Mouse (Mus musculus) cerebellum, adult 2 months (tissue): ENCODE results near the gene Cryzl2.

ENCODE experiments used
- CTCF ChIP-seq: fragments of 200-500 bp; IDR thresholded peaks from 2 replicates; pipeline ENCODE4 v1.5.1; 2011; ENCODE audit warnings: low read depth, mild to moderate bottlenecking, control low read depth, low read length, moderate library complexity, borderline replicate concordance; ENCODE audit not compliant: insufficient read depth
- POLR2A ChIP-seq: fragments of 200-500 bp; IDR thresholded peaks from 2 replicates; pipeline ENCODE4 v1.6.1; 2011; ENCODE audit warnings: low read length, control low read depth, borderline replicate concordance; ENCODE audit not compliant: insufficient read depth

DNA sequence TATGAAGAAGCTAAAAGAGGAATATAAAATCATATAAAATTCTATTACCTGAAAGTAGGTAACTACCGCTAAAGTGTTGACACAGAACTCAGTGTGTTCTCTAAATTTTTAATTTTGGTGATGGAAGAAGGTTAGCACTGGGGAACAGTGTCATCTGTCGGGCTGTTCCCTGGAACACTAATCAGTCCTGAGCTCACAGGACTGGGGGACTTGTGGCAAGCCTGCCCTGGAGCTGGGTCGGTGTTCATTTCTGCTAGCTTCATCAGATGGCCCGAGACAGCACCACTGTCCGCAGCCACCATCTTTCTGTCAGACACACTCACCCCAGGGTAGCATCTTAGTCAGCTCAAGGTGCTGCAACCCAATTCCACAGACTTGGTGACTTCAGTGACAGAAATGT, 63.9 kb downstream of the Cryzl2 start:
- TF ChIP-seq POLR2A (no peak), CTCF (no peak)
